Mouse (Mus musculus) bone marrow, adult 2 months (tissue): Measurements from ENCODE around the gene Cxcr5.
A peak's percentile ranks its signal among the peaks of the same experiment; 100 is the strongest.

Experiments
- CTCF ChIP-seq: fragments of 200-500 bp; IDR thresholded peaks from 2 replicates; pipeline ENCODE4 v1.5.1; 2011; ENCODE audit warnings: low read length, control low read depth; ENCODE audit not compliant: control insufficient read depth, insufficient read depth
- POLR2A ChIP-seq: fragments of 200-500 bp; IDR thresholded peaks from 2 replicates; pipeline ENCODE4 v1.6.1; 2011; ENCODE audit warnings: low read depth, mild to moderate bottlenecking, control low read depth, low read length, borderline replicate concordance; ENCODE audit not compliant: control insufficient read depth

DNA sequence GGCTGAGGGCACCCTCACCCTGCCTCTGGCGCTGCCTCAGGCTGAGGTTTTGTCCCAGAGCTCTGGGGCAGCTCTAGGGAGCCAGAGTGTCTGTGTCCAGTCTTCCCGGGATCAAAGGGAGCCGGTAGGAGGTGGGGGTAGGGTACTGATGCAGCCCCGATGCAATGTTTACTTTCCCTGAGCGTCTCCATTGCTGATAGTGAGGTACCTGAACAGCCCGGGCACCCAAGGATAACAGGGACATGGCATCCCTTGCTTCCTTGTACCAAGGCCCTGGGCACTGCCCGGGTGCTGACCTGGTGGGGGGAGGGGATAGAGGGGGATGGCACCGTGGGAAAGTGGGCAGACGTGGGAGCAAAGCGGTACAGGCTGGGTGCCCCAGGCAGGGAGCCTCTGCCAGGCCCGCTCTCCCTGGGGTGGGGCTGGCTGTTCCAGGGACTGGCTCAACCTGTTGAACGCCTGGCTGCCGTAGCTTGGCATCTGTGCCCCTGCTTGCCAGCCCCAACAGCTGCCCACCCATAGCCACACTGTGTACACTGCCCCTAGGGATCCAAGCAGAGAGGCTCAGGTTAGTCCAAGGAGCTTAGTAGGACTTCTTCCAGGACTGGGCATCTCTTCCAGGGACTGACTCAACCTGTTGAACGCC lies 76.0 kb downstream of the Cxcr5 start:
- no peak for TF ChIP-seq CTCF
- 0 out of 2 replicates have a peak, but pooled peaks have one; percentile 3 for TF ChIP-seq POLR2A
